Mouse (Mus musculus): ENCODE results near the gene Zeb2. TPM values are rescaled to one million over a fixed set of nuclear protein-coding genes. Genes with fewer than 3 reads are reported as not detected.
"Not testable (repeated sequence)": the region's sequence is repeated elsewhere in the genome, so short reads cannot be mapped to it uniquely, and the experiment has no call there.

The Zeb2 gene
- polyA plus RNA-seq, 1 experiment from 2014 or later, result 13.1 TPM

DNA sequence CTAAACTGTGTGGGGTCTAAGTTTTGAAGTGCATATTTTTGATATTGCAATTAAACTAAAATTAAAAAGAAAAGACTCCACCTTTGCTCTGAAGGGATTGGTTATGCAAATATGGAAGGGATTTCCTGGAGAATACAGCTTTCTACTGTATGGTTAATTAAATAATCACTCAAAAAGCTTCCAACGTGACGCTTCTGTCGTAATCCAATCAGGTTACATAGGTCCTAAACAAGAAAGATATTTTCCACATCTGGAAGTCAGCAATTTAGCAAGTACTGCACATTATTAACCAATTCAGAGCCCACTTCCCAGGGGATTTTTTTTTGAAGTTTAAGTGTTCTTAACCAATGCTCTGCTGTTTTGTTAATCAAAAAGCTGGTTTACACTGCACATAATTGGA lies 3.3 kb downstream of the Zeb2 start:
- 27% methylated on average over 3 of the region's 3 CpGs for WGBS
- ATAC-seq, result no peak
- no peak for TF ChIP-seq CTCF (IDR thresholded peaks at IDR 0.05; ENCODE audit: low read depth)
- Histone ChIP-seq H3K4me3 (ENCODE audit: low read depth, low read length) (no peak overlapping the region), H3K27ac (ENCODE audit: low read depth, low read length) (no peak overlapping the region), H3K9me3 (ENCODE audit: control insufficient read depth) (no peaks in the 10 kb centered on the region), H3K4me1 (replicated peaks; ENCODE audit: control insufficient read depth, insufficient read depth, low read length) (no peaks in the 10 kb centered on the region), H3K9ac (ENCODE audit: low read depth, low read length) (no peak overlapping the region), H3K36me3 (ENCODE audit: control insufficient read depth, insufficient read depth) (no peaks in the 10 kb centered on the region), H3K27me3 (replicated peaks; ENCODE audit: control insufficient read depth, insufficient read depth, low read length) (peaks cover 67% of the 10 kb centered on the region), H3K4me2 (replicated peaks; ENCODE audit: low read depth) (peak overlapping the region; percentile 72; the same call in 1 of the 2 replicates)

DNA sequence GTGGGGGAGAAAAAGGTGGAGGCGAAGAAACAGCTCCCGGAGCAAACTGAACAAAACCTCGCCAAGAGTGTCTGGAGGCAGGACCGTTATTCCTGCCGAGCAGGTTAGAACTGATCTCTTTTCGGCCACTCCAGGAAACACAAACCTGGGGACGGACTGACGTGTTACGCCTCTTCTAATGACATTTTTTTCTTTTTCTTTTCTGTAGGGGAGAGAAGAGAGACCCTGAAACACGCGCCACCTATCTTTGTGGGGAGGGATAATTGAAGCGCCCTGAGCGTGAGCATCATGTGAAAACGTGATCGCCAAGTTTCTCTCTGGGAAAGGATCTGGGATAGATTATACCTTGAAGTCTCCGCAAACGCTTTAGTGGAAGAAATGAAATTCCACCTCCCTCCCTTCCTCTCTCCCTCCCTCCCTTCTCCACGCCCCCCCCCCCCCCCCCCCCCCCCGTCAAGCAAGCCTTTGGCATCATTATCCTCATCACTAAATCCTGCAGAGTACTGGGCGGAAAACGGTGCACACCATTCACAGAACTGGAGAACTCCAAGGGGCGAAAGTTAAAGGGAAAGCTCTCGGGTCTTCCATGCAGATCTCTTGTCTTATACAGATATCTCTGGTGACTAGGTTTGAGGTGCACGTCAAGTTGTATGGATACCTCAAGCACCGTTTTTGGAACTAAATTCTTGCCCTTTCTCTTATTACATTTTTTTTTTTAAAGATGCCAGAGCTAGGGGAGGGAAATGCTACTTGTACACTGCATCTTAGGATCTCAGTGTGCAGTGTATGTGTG lies 4.1 kb downstream of the Zeb2 start:
- peak; percentile 58 for TF ChIP-seq CTCF (IDR thresholded peaks at IDR 0.05; ENCODE audit: low read depth)
- Histone ChIP-seq H3K27ac (ENCODE audit: low read depth, low read length) (peak overlapping the region; percentile 70), H3K9ac (ENCODE audit: low read depth, low read length) (peak overlapping the region; percentile 48), H3K27me3 (replicated peaks; ENCODE audit: control insufficient read depth, insufficient read depth, low read length) (peaks cover 72% of the 10 kb centered on the region), H3K4me2 (replicated peaks; ENCODE audit: low read depth) (peak overlapping the region; percentile 42), H3K9me3 (ENCODE audit: control insufficient read depth) (no peaks in the 10 kb centered on the region), H3K4me3 (ENCODE audit: low read depth, low read length) (peak overlapping the region; percentile 61), H3K36me3 (ENCODE audit: control insufficient read depth, insufficient read depth) (no peaks in the 10 kb centered on the region), H3K4me1 (replicated peaks; ENCODE audit: control insufficient read depth, insufficient read depth, low read length) (no peaks in the 10 kb centered on the region)
- 4% methylated on average over 23 of the region's 25 CpGs for WGBS
- ATAC-seq, result no peak

DNA sequence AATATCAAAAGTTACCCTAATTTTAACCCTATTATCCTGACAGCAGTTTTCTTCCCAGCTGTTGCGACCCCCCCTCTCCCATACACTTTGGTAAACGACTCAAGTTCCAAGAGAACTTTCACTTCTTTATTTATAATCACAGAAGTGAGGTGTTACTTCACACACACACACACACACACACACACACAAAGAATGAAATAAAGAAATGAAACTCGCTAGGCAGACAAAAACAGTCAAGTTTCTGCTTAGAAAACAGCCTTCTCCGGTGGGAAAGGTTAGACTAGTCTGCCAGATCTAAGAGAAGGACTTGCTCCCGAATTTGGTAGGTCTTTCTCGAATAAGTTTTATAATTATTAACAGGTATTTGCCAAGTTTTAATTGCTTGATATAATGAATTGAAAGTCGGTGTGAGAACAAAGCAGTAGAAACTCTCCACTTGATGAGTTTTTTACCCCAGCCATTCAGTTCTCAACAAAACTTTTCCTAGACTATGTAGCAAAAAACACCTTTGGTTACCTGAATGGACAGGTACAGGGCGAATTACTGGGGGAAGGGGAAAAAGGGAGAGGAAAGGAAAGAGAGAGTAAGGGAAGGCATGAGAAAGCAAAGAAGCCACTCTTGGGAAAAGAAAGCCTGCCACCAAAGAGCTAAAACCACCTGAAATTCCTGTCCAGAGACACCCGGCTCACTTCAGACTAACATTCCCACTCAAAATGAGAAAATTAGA lies 5.0 kb downstream of the Zeb2 start:
- Histone ChIP-seq H3K36me3 (ENCODE audit: control insufficient read depth, insufficient read depth) (no peaks in the 10 kb centered on the region), H3K4me2 (replicated peaks; ENCODE audit: low read depth) (peak overlapping the region; percentile 42)

DNA sequence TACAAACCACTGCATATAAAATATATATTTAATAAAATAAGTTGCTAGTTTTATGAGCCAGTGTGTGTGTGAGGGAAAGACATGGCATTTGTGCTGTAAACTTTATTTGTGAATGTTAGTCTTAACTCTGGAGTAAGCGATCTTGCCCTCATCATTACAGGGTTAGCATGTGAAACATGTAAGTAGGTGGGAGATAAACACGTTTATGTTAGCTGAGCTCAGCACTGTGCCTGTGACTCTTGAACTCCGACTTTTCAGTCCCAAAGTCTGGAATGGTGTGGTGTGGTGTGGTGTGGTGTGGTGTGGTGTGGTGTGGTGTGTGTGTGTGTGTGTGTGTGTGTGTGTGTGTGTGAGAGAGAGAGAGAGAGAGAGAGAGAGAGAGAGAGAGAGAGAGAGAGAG lies 5.6 kb downstream of the Zeb2 start:
- peak overlapping the region; percentile 61 for H3K4me3 ChIP-seq (ENCODE audit: low read depth, low read length)
- ATAC-seq; H3K36me3 ChIP-seq (ENCODE audit: control insufficient read depth, insufficient read depth); H3K4me1 ChIP-seq (replicated peaks; ENCODE audit: control insufficient read depth, insufficient read depth, low read length); H3K9me3 ChIP-seq (ENCODE audit: control insufficient read depth); H3K27ac ChIP-seq (ENCODE audit: low read depth, low read length): not testable (repeated sequence)
- peak overlapping the region; percentile 77; the same call in 1 of the 2 replicates for H3K4me2 ChIP-seq (replicated peaks; ENCODE audit: low read depth)
- H3K9ac ChIP-seq (ENCODE audit: low read depth, low read length), result 0 out of 2 replicates have a peak overlapping the region, but pooled peaks have one; percentile 50
- WGBS, result 9% methylated on average over 3 of the region's 3 CpGs
- peaks cover 66% of the 10 kb centered on the region for H3K27me3 ChIP-seq (replicated peaks; ENCODE audit: control insufficient read depth, insufficient read depth, low read length)

More for the DNA sequence above, 5.0 kb downstream of the Zeb2 start:
- Histone ChIP-seq H3K27ac (ENCODE audit: low read depth, low read length) (peak overlapping the region; percentile 70), H3K4me1 (replicated peaks; ENCODE audit: control insufficient read depth, insufficient read depth, low read length) (no peaks in the 10 kb centered on the region), H3K27me3 (replicated peaks; ENCODE audit: control insufficient read depth, insufficient read depth, low read length) (peaks cover 73% of the 10 kb centered on the region), H3K4me3 (ENCODE audit: low read depth, low read length) (peak overlapping the region; percentile 61), H3K9ac (ENCODE audit: low read depth, low read length) (peak overlapping the region; percentile 48), H3K9me3 (ENCODE audit: control insufficient read depth) (no peaks in the 10 kb centered on the region)
- no peak for ATAC-seq
- no peak for TF ChIP-seq CTCF (IDR thresholded peaks at IDR 0.05; ENCODE audit: low read depth)
- WGBS, result 7% methylated on average over 9 of the region's 9 CpGs

DNA sequence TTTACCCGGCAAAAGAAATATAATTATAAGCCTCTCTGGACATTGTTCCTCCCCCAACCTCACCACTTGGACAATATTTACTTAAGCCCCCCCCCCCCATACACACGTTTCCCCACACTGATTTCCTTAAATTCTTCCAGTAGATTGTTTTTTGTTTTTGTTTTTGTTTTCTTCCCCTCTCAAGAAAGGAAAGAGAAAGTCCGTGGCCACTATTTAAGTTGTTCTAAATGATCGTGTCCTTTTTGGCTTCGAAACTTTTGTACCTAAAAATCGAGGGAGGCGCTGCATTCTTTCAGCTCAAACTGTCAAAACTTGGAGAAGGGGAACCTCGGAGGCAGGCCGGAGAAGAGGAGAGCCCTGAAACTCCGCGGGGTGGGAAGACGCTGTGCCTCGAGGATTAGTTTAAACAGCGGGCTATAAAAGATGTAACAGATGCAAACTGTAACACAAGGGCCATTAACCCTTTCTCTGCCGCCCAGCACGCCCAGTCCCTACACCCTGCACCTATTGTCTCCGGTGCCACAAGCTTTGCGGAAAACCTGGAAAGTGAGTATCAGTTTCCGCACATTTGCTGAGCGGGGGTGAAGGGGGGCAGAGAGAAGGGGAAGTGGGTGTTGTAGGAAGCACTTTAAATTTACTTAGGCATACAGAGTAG lies 6.3 kb downstream of the Zeb2 start:
- peak overlapping the region; percentile 74 for H3K9ac ChIP-seq (ENCODE audit: low read depth, low read length)
- peak overlapping the region; percentile 61 for H3K4me3 ChIP-seq (ENCODE audit: low read depth, low read length)
- no peaks in the 10 kb centered on the region for H3K4me1 ChIP-seq (replicated peaks; ENCODE audit: control insufficient read depth, insufficient read depth, low read length)
- no peaks in the 10 kb centered on the region for H3K9me3 ChIP-seq (ENCODE audit: control insufficient read depth)
- H3K4me2 ChIP-seq (replicated peaks; ENCODE audit: low read depth), result peak overlapping the region; percentile 77
- H3K27me3 ChIP-seq (replicated peaks; ENCODE audit: control insufficient read depth, insufficient read depth, low read length), result peaks cover 60% of the 10 kb centered on the region
- no peak for ATAC-seq
- H3K27ac ChIP-seq (ENCODE audit: low read depth, low read length), result peak overlapping the region; percentile 75
- TF ChIP-seq CTCF (IDR thresholded peaks at IDR 0.05; ENCODE audit: low read depth), result no peak
- 1% methylated on average over 20 of the region's 20 CpGs for WGBS
- H3K36me3 ChIP-seq (ENCODE audit: control insufficient read depth, insufficient read depth), result no peaks in the 10 kb centered on the region

Data from intestine, postnatal 0 days (tissue).